Mouse (Mus musculus): ENCODE measurements at regions not wholly inside any gene's neighbourhood (a gene's known extent, or its start where the extent isn't known, plus 50 kb on each side); places are given as distances from the start of the nearest gene placed in this dataset.

DNA sequence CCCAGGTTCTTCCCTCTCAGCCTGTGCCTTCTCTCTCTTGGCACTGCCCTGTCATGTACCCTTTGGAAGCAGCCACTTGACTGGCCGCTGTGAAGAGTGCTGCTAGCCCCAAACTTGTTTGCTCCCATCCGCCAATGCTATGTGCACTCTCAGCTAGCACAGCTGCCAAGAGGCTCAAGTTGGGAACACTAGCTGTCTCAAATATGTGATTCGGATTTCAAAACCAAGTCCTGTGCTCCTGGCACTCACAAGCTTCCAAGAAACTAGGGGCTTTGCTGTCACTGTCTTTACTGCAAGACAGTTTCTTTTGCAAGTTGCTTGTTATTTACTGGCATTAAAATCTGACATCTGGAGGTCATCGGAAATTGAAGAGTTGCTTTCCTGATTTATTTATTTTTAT is 138.6 kb upstream of the Sgk1 start:
- no peak overlapping the region for H3K9ac ChIP-seq (ENCODE audit: insufficient read depth, low read depth)
- H3K4me1 ChIP-seq (ENCODE audit: control insufficient read depth in 1 of 2, insufficient read depth in 2 of 2), result no peaks in the 10 kb centered on the region
- H3K4me2 ChIP-seq (ENCODE audit: insufficient read depth, low read depth, poor library complexity, severe bottlenecking), result no peak overlapping the region
- dilution Hi-C loops (cut with MboI; ENCODE audit: extremely low pct_ligation_motif_present, extremely low pct_unique_long_range_greater_than_20kb, low sequenced_read_pairs) (no loop called here), in situ Hi-C loops (cut with MboI; ENCODE audit: low pct_ligation_motif_present, low pct_unique_long_range_greater_than_20kb, low sequenced_read_pairs) (no loop called here)
- TF ChIP-seq ZNF384 (IDR thresholded peaks at IDR 0.05; ENCODE audit: low read depth, low read length) (no peak), GABPA (IDR thresholded peaks at IDR 0.05; ENCODE audit: insufficient replicate concordance, low read depth, low read length) (no peak), ZC3H11A (IDR thresholded peaks at IDR 0.05; ENCODE audit: low read depth, low read length) (no peak), MXI1 (IDR thresholded peaks at IDR 0.05; ENCODE audit: low read depth, low read length) (no peak), KAT2A (IDR thresholded peaks at IDR 0.05; ENCODE audit: insufficient replicate concordance, low read length) (no peak), EP300 (IDR thresholded peaks at IDR 0.05; ENCODE audit: low read length) (no peak), USF2 (conservative IDR thresholded peaks at IDR 0.05; ENCODE audit: low read depth, low read length) (no peak), ETS1 (conservative IDR thresholded peaks at IDR 0.05; ENCODE audit: low read depth, low read length) (no peak), NRF1 (IDR thresholded peaks at IDR 0.05; ENCODE audit: low read depth, low read length) (no peak), IRF4 (IDR thresholded peaks at IDR 0.05; ENCODE audit: low read depth, low read length) (no peak), NELFE (IDR thresholded peaks at IDR 0.05; ENCODE audit: low read depth, low read length) (no peak), PAX5 (IDR thresholded peaks at IDR 0.05; ENCODE audit: low read length) (no peak), MYC (IDR thresholded peaks at IDR 0.05; ENCODE audit: low read depth, low read length) (no peak), USF1 (IDR thresholded peaks at IDR 0.05; ENCODE audit: low read depth, low read length) (no peak), CTCF (conservative IDR thresholded peaks at IDR 0.05 in 1 of 2, IDR thresholded peaks at IDR 0.05 in 1 of 2; ENCODE audit: low read depth in 2 of 2, low read length in 2 of 2) (no peak), CHD1 (IDR thresholded peaks at IDR 0.05; ENCODE audit: low read depth, low read length) (no peak), MAX (IDR thresholded peaks at IDR 0.05; ENCODE audit: low read length) (no peak), SIN3A (IDR thresholded peaks at IDR 0.05; ENCODE audit: low read length) (no peak)
- no peak overlapping the region for H3K4me3 ChIP-seq (replicated peaks in 1 of 3; ENCODE audit: low read depth in 2 of 3, low read length in 2 of 3, poor library complexity in 1 of 3)
- no peaks in the 10 kb centered on the region for H3K36me3 ChIP-seq (replicated peaks in 1 of 2; ENCODE audit: control insufficient read depth in 1 of 2, insufficient read depth in 1 of 2, low read length in 1 of 2)
- H3K27me3 ChIP-seq (replicated peaks), result no peaks in the 10 kb centered on the region
- H3K27ac ChIP-seq (ENCODE audit: insufficient read depth, low read depth), result no peak overlapping the region
- DNase-seq (ENCODE audit: extremely low read depth), result no peak
- no peaks in the 10 kb centered on the region for H3K79me2 ChIP-seq (replicated peaks; ENCODE audit: control insufficient read depth, extremely low read depth, insufficient read depth, poor library complexity, severe bottlenecking)
- no peaks in the 10 kb centered on the region for H3K9me3 ChIP-seq (replicated peaks; ENCODE audit: low read length)

DNA sequence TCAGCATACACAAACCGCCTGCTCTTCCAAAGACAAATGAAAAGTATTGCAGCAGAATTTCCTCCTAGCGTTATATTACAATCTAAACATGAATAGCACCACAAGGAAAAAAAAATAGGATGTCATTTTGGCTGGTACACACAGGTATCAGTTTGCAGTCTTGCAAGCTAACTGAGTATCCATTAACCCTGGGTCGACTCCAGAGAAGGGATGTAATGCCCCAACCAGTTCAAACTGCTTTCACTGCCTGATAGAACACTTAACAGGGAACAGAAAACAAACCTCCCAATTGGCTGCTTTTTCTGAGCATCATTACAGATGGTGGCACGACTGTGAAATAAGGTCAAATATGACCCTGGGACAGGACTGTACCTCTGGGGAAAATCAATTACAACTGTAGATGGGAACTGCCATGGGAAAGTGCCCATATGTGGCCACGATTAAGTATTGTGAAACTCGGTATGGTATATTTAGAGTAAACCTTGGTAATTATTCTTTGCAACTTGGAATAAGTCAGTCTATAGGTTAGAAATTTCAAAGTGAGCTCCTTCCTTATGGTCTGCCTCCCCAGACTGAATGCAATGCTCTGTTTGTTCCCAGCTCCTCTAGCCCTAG is 137.5 kb upstream of the Sgk1 start:
- dilution Hi-C loops (cut with MboI; ENCODE audit: extremely low pct_ligation_motif_present, extremely low pct_unique_long_range_greater_than_20kb, low sequenced_read_pairs), result no loop called here
- in situ Hi-C loops (cut with MboI; ENCODE audit: low pct_ligation_motif_present, low pct_unique_long_range_greater_than_20kb, low sequenced_read_pairs), result no loop called here

More for the DNA sequence above, 137.5 kb upstream of the Sgk1 start:
- no peak overlapping the region for H3K9ac ChIP-seq (ENCODE audit: insufficient read depth, low read depth)
- H3K27me3 ChIP-seq (replicated peaks), result no peaks in the 10 kb centered on the region
- no peak overlapping the region for H3K27ac ChIP-seq (ENCODE audit: insufficient read depth, low read depth)
- H3K4me3 ChIP-seq (replicated peaks in 1 of 3; ENCODE audit: low read depth in 2 of 3, low read length in 2 of 3, poor library complexity in 1 of 3), result no peak overlapping the region
- DNase-seq (ENCODE audit: extremely low read depth), result no peak
- H3K36me3 ChIP-seq (replicated peaks in 1 of 2; ENCODE audit: control insufficient read depth in 1 of 2, insufficient read depth in 1 of 2, low read length in 1 of 2), result no peaks in the 10 kb centered on the region
- no peaks in the 10 kb centered on the region for H3K9me3 ChIP-seq (replicated peaks; ENCODE audit: low read length)
- no peak for TF ChIP-seq TBP (conservative IDR thresholded peaks at IDR 0.05; ENCODE audit: low read depth, low read length)
- TF ChIP-seq NELFE (IDR thresholded peaks at IDR 0.05; ENCODE audit: low read depth, low read length), result no peak
- no peak for TF ChIP-seq POLR2AphosphoS2 (IDR thresholded peaks at IDR 0.05; ENCODE audit: low read depth, low read length)
- TF ChIP-seq TCF12 (IDR thresholded peaks at IDR 0.05; ENCODE audit: low read depth, low read length), result no peak
- no peak for TF ChIP-seq MAZ (IDR thresholded peaks at IDR 0.05; ENCODE audit: low read depth, low read length)
- no peak for TF ChIP-seq CTCF (conservative IDR thresholded peaks at IDR 0.05 in 1 of 2, IDR thresholded peaks at IDR 0.05 in 1 of 2; ENCODE audit: low read depth in 2 of 2, low read length in 2 of 2)
- TF ChIP-seq MEF2A (IDR thresholded peaks at IDR 0.05; ENCODE audit: borderline replicate concordance, low read depth, low read length), result no peak
- no peak for TF ChIP-seq EP300 (IDR thresholded peaks at IDR 0.05; ENCODE audit: low read length)
- no peak for TF ChIP-seq ETS1 (conservative IDR thresholded peaks at IDR 0.05; ENCODE audit: low read depth, low read length)
- TF ChIP-seq E2F4 (IDR thresholded peaks at IDR 0.05; ENCODE audit: insufficient replicate concordance, low read depth, low read length), result no peak
- TF ChIP-seq MYC (IDR thresholded peaks at IDR 0.05; ENCODE audit: low read depth, low read length), result no peak
- TF ChIP-seq NRF1 (IDR thresholded peaks at IDR 0.05; ENCODE audit: low read depth, low read length), result no peak
- TF ChIP-seq IRF4 (IDR thresholded peaks at IDR 0.05; ENCODE audit: low read depth, low read length), result no peak
- no peak for TF ChIP-seq UBTF (IDR thresholded peaks at IDR 0.05; ENCODE audit: low read depth, low read length)
- TF ChIP-seq GABPA (IDR thresholded peaks at IDR 0.05; ENCODE audit: insufficient replicate concordance, low read depth, low read length), result no peak
- H3K79me2 ChIP-seq (replicated peaks; ENCODE audit: control insufficient read depth, extremely low read depth, insufficient read depth, poor library complexity, severe bottlenecking), result no peaks in the 10 kb centered on the region
- no peak overlapping the region for H3K4me2 ChIP-seq (ENCODE audit: insufficient read depth, low read depth, poor library complexity, severe bottlenecking)
- no peaks in the 10 kb centered on the region for H3K4me1 ChIP-seq (ENCODE audit: control insufficient read depth in 1 of 2, insufficient read depth in 2 of 2)

All from CH12.LX (cell line).